Mouse (Mus musculus) layer of hippocampus, postnatal 25 days (tissue): ENCODE measurements around the gene Ddah1. TPM values are rescaled to one million over a fixed set of nuclear protein-coding genes. Genes with fewer than 3 reads are reported as not detected.

Experiments used
- DNase-seq, 2 experiments: peaks; one replicate each; pipeline ENCODE4 v3.0.0; 2022; ENCODE audit warnings: mixed read lengths in 2 of 2, low spot score in 1 of 2; ENCODE audit errors: extremely low spot score in 1 of 2
- total RNA-seq, 2 experiments: library from RNA; stranded (reverse); gene quantifications; 2 replicates each; pipeline ENCODE4 v1.2.3; 2021

Ddah1 gene
- total RNA-seq, 2 experiments from 2014 or later = 51.2 to 54.6 TPM

DNA sequence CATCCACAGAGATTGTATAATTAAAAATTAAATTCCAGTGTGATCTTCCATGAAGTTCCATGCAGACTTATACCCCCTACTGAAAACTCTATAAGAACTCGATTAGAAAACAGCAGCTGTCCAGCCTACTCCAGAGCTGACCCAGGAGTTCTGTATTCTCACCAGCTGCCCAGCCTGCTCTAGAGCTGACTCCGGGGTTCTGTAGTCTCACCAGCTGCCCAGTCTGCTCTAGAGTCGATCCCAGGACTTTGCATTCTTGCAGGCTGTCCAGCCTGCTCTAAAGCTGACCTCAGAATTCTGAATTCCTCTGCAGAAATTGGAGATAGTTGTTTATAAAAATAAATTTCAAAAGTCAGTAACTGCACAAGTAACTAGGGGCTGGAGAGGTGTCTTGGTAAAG lies 40.9 kb downstream of the Ddah1 start:
- no peak for DNase-seq

GRCm38 (mm10) chr3:145802106-145802505 lies 43.6 kb downstream of the Ddah1 start:
- no peak for DNase-seq

DNA sequence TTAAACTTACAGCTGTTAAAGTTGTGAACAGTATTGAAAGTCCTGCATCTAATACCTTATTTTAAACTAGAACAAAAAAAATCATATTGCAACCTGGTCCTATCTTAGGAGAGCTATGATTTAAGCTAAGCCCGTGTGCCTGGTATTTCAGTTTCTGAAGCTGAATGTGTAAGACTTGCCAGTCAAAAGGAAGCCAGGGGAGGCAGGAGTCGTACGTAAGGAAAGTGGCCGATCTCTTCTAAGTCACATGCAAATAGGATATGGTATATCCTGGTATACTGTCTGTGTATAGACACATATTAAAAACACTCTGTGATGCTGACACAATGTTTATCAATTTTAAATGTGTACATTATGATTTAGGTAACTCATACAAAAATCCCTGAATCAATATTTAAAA lies 47.4 kb downstream of the Ddah1 start:
- DNase-seq = no peak

- DNase-seq = no peak
Measured at GRCm38 (mm10) chr3:145806502-145806901, 48.0 kb downstream of the Ddah1 start.

DNA sequence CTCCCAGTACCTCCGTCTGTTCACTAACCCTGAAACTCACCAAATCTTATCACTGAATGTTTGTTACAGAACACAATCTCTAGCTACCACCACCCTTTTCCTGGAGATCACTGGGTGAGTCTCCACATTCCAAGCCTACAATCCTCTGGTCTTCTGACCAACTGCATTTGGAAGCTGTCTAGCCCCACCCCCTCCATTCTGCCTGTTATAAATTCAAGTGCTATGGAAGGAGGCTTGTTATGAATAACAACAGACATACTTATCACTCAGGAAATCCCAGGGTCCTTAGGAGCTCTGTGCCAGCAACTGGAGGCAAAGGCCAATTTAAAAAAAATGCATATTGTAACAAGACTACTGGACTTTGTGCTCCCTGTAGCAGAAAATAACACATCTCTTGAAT lies 58.3 kb downstream of the Ddah1 start:
- DNase-seq = no peak

DNA sequence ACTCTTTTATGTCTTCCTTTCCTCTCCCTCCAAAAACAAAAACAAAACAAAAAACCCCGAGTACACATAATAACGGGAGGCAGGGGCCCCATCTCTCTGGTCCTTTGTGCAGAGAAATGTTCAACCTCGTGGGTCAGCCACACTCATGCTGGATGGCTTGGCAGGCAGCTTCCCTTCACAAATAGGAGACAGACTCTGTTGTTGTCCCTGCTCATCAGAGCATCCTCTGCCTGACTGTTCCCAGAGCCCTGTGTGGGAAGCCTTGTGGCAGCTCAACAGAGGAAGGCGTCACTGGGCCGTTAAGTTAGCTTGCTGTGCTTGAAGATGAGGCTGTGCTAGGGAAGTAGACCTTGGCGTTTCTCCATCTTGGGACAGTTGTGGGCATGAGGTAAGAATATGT lies 58.8 kb downstream of the Ddah1 start:
- DNase-seq = no peak

- DNase-seq = no peak
Measured at GRCm38 (mm10) chr3:145820439-145820838, 62.0 kb downstream of the Ddah1 start.

- no peak for DNase-seq
Measured at GRCm38 (mm10) chr3:145820938-145821337, 62.5 kb downstream of the Ddah1 start.

GRCm38 (mm10) chr3:145822201-145822600 lies 63.7 kb downstream of the Ddah1 start:
- no peak for DNase-seq

DNA sequence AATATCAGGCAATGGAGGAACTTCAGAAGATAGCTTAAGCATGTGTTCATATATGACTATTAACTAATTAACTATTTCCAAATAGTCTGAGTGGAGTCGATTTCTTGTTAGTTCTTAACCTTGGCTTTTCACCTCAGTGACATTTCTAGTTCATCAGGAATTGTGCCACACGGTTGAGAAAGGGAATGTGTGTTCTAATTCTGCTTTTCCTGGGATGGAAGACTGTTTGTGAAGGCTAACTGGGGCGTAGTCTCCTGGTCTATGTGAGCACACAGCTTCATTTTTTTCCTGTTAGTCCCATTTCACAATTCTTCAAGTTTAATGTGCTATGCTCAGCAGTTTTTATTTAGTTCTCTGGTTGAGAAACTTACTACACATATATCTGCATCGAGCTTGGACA lies 65.2 kb downstream of the Ddah1 start:
- DNase-seq = no peak

DNA sequence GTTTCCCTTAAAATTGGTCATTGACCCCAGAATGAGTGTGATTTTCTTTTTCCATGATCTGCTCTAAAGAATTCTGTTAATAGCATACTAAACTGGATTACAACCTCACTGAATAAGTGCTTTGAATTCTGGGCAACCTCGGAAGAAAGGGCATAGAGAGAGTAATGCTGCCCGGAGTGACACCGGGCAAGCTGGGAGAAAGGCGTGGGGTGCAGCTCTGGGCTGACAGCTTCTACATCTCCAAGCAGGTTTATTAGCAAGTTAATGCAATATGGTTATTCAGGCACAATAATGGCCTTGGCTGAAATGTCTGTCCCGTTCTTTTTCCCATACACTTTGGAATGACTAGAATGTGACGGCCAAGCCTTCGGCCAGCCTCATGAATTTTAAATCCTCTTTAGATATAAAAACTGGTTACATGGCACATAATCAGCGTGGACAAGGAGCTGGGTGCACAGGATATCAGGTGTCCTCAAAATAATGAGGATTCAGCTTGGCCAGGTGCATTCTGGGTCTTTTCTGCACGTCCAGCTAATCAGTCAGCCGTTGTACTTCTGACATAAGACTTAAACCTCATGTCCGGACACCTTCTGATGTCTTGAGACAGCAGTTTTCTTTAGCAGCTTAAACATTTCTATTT lies 67.1 kb downstream of the Ddah1 start:
- DNase-seq = no peak

- DNase-seq = no peak
Measured at GRCm38 (mm10) chr3:145827191-145828045, 68.9 kb downstream of the Ddah1 start.

DNA sequence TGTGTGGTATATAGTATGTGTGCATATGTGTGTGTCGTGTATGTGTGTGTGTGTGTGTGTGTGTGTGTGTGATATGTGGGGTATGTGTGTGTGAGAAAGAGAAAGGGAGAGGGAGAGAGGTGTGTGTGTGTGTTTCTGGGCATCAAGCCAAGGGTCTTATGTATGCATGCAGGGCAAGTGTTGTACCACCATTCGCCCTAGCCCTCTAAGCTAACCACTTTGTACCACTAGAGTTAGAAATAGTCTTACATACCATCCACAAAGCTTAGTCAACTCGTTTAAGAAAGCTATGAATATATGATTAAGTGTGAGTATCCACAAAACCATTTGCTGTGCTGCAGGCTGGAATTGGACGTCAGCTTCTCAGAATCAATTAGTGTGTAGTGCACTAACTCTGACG lies 70.4 kb downstream of the Ddah1 start:
- no peak for DNase-seq

- peak in 1 of 2 experiments; percentile 20 for DNase-seq
Measured at GRCm38 (mm10) chr3:145833948-145834538, 75.6 kb downstream of the Ddah1 start.

DNA sequence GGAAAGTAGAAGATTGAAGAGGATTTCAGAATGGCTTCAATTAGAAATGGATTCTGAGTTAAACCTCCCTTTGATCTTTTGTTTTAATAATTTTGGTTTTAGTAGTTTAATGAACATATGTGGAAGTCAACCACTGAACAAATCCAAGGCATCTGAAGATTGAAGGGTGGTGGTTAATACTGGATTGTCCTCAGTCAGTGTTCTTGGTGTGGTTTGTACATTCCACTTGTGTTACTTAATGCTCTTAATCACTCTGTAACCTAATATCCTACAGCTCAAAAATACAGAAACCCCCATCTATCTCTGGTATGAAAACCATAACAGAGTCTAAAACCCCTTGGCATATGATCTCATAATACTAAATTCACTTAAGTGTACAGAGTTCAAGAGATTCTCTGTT lies 79.8 kb downstream of the Ddah1 start:
- DNase-seq = no peak

DNA sequence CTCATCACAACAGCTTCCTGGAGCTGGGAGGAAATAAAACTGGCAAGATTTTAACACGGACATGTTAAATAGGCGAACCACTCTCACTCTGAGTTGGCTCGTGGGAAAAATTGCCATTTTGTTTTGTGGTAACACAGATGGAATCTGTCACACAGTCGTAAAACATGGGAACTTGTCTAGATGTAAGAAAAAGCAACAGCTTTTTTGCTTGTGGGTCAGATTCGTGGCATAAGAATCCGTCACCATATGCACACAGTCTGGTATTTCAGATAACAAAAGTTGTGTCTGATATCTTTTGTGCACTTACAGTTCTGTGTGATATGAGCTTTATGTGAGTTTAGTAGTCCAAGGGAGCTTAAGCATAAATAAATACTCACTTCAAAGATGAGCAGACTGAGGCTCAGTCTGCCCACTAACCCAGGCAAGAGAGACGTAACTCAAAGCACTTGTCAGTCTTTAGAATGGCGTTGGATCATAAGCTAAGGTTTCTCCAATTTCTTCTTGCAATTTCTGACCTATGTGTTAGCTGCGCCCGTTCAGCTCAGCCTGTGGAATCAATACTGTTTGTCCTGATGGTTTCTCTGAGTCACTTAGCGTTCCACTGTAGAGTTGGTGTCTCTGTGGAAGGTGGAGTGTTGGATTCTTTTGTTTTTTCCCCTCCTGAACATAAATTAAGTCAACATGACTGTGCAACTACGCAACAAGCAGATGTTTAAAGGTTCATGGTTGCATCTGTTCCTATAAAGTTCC lies 83.7 kb downstream of the Ddah1 start:
- DNase-seq = no peak

- no peak for DNase-seq
Measured at GRCm38 (mm10) chr3:145843836-145844235, 85.4 kb downstream of the Ddah1 start.

GRCm38 (mm10) chr3:145844891-145845290 lies 86.4 kb downstream of the Ddah1 start:
- no peak for DNase-seq

GRCm38 (mm10) chr3:145846255-145846654 lies 87.8 kb downstream of the Ddah1 start:
- DNase-seq = no peak

GRCm38 (mm10) chr3:145852041-145852440 lies 93.6 kb downstream of the Ddah1 start:
- no peak for DNase-seq

DNA sequence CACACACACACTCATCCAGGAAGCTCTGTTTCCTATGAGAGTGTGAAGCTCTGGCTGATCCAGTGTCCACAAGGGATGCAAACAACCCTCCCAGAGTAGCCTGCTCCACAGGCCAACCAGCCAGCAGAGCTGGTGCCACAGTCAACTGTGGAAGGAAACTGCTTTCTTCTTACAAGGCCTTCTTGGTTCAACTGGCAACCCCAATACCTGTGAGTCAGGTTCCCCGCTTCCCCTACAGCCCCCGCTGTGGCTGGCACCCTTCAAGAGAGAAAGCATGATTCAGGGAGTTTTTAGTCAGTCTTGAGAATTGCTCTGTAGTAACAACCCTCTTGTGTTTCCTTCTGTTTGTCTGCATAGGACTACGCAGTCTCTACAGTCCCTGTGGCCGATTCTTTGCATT lies 94.3 kb downstream of the Ddah1 start:
- DNase-seq = no peak
